Mouse (Mus musculus) MEL (cell line): ENCODE results near the gene Hnrnpa1. TPM values are rescaled to one million over a fixed set of nuclear protein-coding genes. Genes with fewer than 3 reads are reported as not detected.

ENCODE experiments used
- DNase-seq: peaks from one replicate; pipeline ENCODE4 v3.0.0; 2011; ENCODE audit warnings: low read depth, low spot score
- H3K27ac ChIP-seq: 2 replicates; pipeline ENCODE4 v1.5.1; 2012; ENCODE audit warnings: low read depth, mild to moderate bottlenecking, control low read depth, low read length, moderate library complexity; ENCODE audit not compliant: control insufficient read depth
- H3K27me3 ChIP-seq, 2 experiments: fragments of 150-350 bp in 1 of 2; sonication (generic) in 1 of 2; 2 replicates each; pipeline ENCODE4 v1.6.1; 2012; ENCODE audit warnings: low read length in 2 of 2, mild to moderate bottlenecking in 2 of 2, improper control_type of control experiment in 1 of 2, moderate library complexity in 1 of 2; ENCODE audit not compliant: insufficient read depth in 2 of 2, control insufficient read depth in 1 of 2
- H3K36me3 ChIP-seq, 2 experiments: 2 replicates each; pipeline ENCODE4 v1.6.1; 2012 to 2014; ENCODE audit warnings: low read length in 2 of 2, improper control_type of control experiment in 1 of 2, inconsistent platforms in 1 of 2, mild to moderate bottlenecking in 1 of 2; ENCODE audit not compliant: insufficient read depth in 2 of 2, control insufficient read depth in 1 of 2
- H3K4me1 ChIP-seq, 2 experiments: fragments of 150-350 bp in 1 of 2; sonication (generic) in 1 of 2; 2 replicates each; pipeline ENCODE4 v1.6.1; 2012; ENCODE audit warnings: low read length in 2 of 2, improper control_type of control experiment in 1 of 2, mild to moderate bottlenecking in 1 of 2; ENCODE audit not compliant: insufficient read depth in 2 of 2, control insufficient read depth in 1 of 2
- H3K4me3 ChIP-seq, 2 experiments: fragments of 150-350 bp in 1 of 2; sonication (generic) in 1 of 2; 2 replicates each; pipeline ENCODE4 v1.5.1; 2012; ENCODE audit warnings: low read depth in 2 of 2, low read length in 2 of 2, mild to moderate bottlenecking in 2 of 2, moderate library complexity in 2 of 2, control low read depth in 1 of 2, improper control_type of control experiment in 1 of 2; ENCODE audit not compliant: control insufficient read depth in 1 of 2, insufficient read depth in 1 of 2
- H3K79me2 ChIP-seq: 2 replicates; pipeline ENCODE4 v1.6.1; 2012; ENCODE audit warnings: mild to moderate bottlenecking, low read length, moderate library complexity; ENCODE audit not compliant: control insufficient read depth, poor library complexity, insufficient read depth
- H3K9ac ChIP-seq: 2 replicates; pipeline ENCODE4 v1.6.1; 2012; ENCODE audit warnings: low read depth, mild to moderate bottlenecking, control low read depth, low read length, moderate library complexity; ENCODE audit not compliant: control insufficient read depth, poor library complexity, severe bottlenecking
- H3K9me3 ChIP-seq: fragments of 150-350 bp; sonication (generic); replicated peaks from 2 replicates; pipeline ENCODE4 v1.6.1; 2012; ENCODE audit warnings: mild to moderate bottlenecking, low read length, improper control_type of control experiment, moderate library complexity; ENCODE audit not compliant: insufficient read depth
- CHD2 ChIP-seq: IDR thresholded peaks from 2 replicates; pipeline ENCODE4 v1.6.1; 2011; ENCODE audit warnings: low read length, improper control_type of control experiment
- E2F4 ChIP-seq: IDR thresholded peaks from 2 replicates; pipeline ENCODE4 v1.6.1; 2011; ENCODE audit warnings: low read depth, low read length, improper control_type of control experiment, borderline replicate concordance
- ELF1 ChIP-seq: IDR thresholded peaks from 2 replicates; pipeline ENCODE4 v1.6.1; 2014; ENCODE audit warnings: low read depth, mild to moderate bottlenecking, inconsistent platforms, low read length, improper control_type of control experiment, moderate library complexity
- EP300 ChIP-seq, 2 experiments: IDR thresholded peaks; 2 replicates each; pipeline ENCODE4 v1.6.1; 2011; ENCODE audit warnings: improper control_type of control experiment in 2 of 2, low read length in 2 of 2, low read depth in 1 of 2, mild to moderate bottlenecking in 1 of 2
- ETS1 ChIP-seq: IDR thresholded peaks from 2 replicates; pipeline ENCODE4 v1.6.1; 2012; ENCODE audit warnings: low read depth, mild to moderate bottlenecking, inconsistent platforms, low read length, improper control_type of control experiment, moderate library complexity
- GABPA ChIP-seq: IDR thresholded peaks from 2 replicates; pipeline ENCODE4 v1.6.1; 2012; ENCODE audit warnings: low read depth, mild to moderate bottlenecking, inconsistent platforms, low read length, improper control_type of control experiment, moderate library complexity
- GATA1 ChIP-seq: IDR thresholded peaks from 2 replicates; pipeline ENCODE4 v1.6.1; 2011; ENCODE audit warnings: low read depth, low read length, improper control_type of control experiment
- JUND ChIP-seq: IDR thresholded peaks from 2 replicates; pipeline ENCODE4 v1.6.1; 2011; ENCODE audit warnings: low read depth, mild to moderate bottlenecking, improper control_type of control experiment, low read length
- MAFK ChIP-seq: IDR thresholded peaks from 2 replicates; pipeline ENCODE4 v1.6.1; 2011; ENCODE audit warnings: low read depth, mild to moderate bottlenecking, low read length, improper control_type of control experiment, borderline replicate concordance
- MAX ChIP-seq: IDR thresholded peaks from 2 replicates; pipeline ENCODE4 v1.6.1; 2011; ENCODE audit warnings: low read length, improper control_type of control experiment
- MAZ ChIP-seq: IDR thresholded peaks from 2 replicates; pipeline ENCODE4 v1.6.1; 2012; ENCODE audit warnings: low read depth, mild to moderate bottlenecking, inconsistent platforms, low read length, improper control_type of control experiment
- MEF2A ChIP-seq: IDR thresholded peaks from 2 replicates; pipeline ENCODE4 v1.6.1; 2014; ENCODE audit warnings: low read depth, mild to moderate bottlenecking, inconsistent platforms, low read length, improper control_type of control experiment; ENCODE audit not compliant: poor library complexity, insufficient replicate concordance, severe bottlenecking; ENCODE audit errors: extremely low read depth
- MXI1 ChIP-seq: IDR thresholded peaks from 2 replicates; pipeline ENCODE4 v1.6.1; 2011; ENCODE audit warnings: mild to moderate bottlenecking, low read depth, low read length, improper control_type of control experiment
- MYB ChIP-seq: IDR thresholded peaks from 2 replicates; pipeline ENCODE4 v1.6.1; 2011; ENCODE audit warnings: mild to moderate bottlenecking, low read depth, low read length, improper control_type of control experiment
- MYC ChIP-seq: IDR thresholded peaks from 2 replicates; pipeline ENCODE4 v1.6.1; 2011; ENCODE audit warnings: low read depth, mild to moderate bottlenecking, low read length, improper control_type of control experiment, moderate library complexity
- NELFE ChIP-seq: IDR thresholded peaks from 2 replicates; pipeline ENCODE4 v1.6.1; 2011; ENCODE audit warnings: low read depth, low read length, improper control_type of control experiment
- POLR2A ChIP-seq, 2 experiments: IDR thresholded peaks; 2 replicates each; pipeline ENCODE4 v1.6.1; 2011 to 2012; ENCODE audit warnings: low read length in 2 of 2, mild to moderate bottlenecking in 2 of 2, control low read depth in 1 of 2, improper control_type of control experiment in 1 of 2, low read depth in 1 of 2, moderate library complexity in 1 of 2; ENCODE audit not compliant: control insufficient read depth in 1 of 2, insufficient read depth in 1 of 2, poor library complexity in 1 of 2
- POLR2AphosphoS2 ChIP-seq: IDR thresholded peaks from 2 replicates; pipeline ENCODE4 v1.6.1; 2011; ENCODE audit warnings: low read length, improper control_type of control experiment
- POLR2AphosphoS5 ChIP-seq: IDR thresholded peaks from 2 replicates; pipeline ENCODE4 v1.6.1; 2012; ENCODE audit warnings: low read depth, borderline replicate concordance, mild to moderate bottlenecking, inconsistent platforms, low read length, moderate library complexity, mixed read lengths
- RCOR1 ChIP-seq: IDR thresholded peaks from 2 replicates; pipeline ENCODE4 v1.6.1; 2012; ENCODE audit warnings: low read depth, mild to moderate bottlenecking, inconsistent platforms, low read length, improper control_type of control experiment
- TAL1 ChIP-seq: IDR thresholded peaks from 2 replicates; pipeline ENCODE4 v1.6.1; 2012; ENCODE audit warnings: mild to moderate bottlenecking, inconsistent platforms, low read length, moderate library complexity, mixed read lengths
- TBP ChIP-seq: IDR thresholded peaks from 2 replicates; pipeline ENCODE4 v1.8.0; 2011; ENCODE audit warnings: low read depth, low read length, improper control_type of control experiment
- TCF12 ChIP-seq: IDR thresholded peaks from 2 replicates; pipeline ENCODE4 v1.6.1; 2014; ENCODE audit warnings: low read depth, mild to moderate bottlenecking, inconsistent platforms, low read length, improper control_type of control experiment, moderate library complexity
- USF1 ChIP-seq: IDR thresholded peaks from 2 replicates; pipeline ENCODE4 v1.6.1; 2014; ENCODE audit warnings: low read depth, mild to moderate bottlenecking, inconsistent platforms, low read length, improper control_type of control experiment, moderate library complexity
- USF2 ChIP-seq, 2 experiments: IDR thresholded peaks; 2 replicates each; pipeline ENCODE4 v1.6.1; 2011 to 2012; ENCODE audit warnings: improper control_type of control experiment in 2 of 2, low read length in 2 of 2, borderline replicate concordance in 1 of 2, inconsistent platforms in 1 of 2, low read depth in 1 of 2, mild to moderate bottlenecking in 1 of 2; ENCODE audit not compliant: insufficient read depth in 1 of 2
- ZKSCAN1 ChIP-seq: IDR thresholded peaks from 2 replicates; pipeline ENCODE4 v1.6.1; 2012; ENCODE audit warnings: low read depth, mild to moderate bottlenecking, inconsistent platforms, low read length, improper control_type of control experiment, moderate library complexity
- ZNF384 ChIP-seq: IDR thresholded peaks from 2 replicates; pipeline ENCODE4 v1.6.1; 2012; ENCODE audit warnings: low read depth, mild to moderate bottlenecking, inconsistent platforms, low read length, improper control_type of control experiment
- polyA plus RNA-seq, 2 experiments: library from polyadenylated mRNA; stranded (reverse) in 1 of 2; unstranded in 1 of 2; fragments of >175 nt in 1 of 2; fragments of >200 nt in 1 of 2; gene quantifications; 2 replicates each; pipeline versions ENCODE4 v1.2.1 to v1.2.4; 2012; ENCODE audit warnings: low replicate concordance in 2 of 2, low read depth in 1 of 2; ENCODE audit not compliant: insufficient read length in 2 of 2, insufficient read depth in 1 of 2, missing spikeins in 1 of 2
- total RNA-seq: library from RNA; depleted of rRNA; stranded (reverse); fragments of 300-350 nt; gene quantifications from 2 replicates; pipeline ENCODE4 v1.2.3, GENCODE M21; 2012

Hnrnpa1 gene
- total and polyA plus RNA-seq, 3 experiments: 322 to 900 TPM; not detected in 1

GRCm38 (mm10) chr15:103259989-103260388 is 19.8 kb downstream of the Hnrnpa1 start (continued):
- TF ChIP-seq CHD2 (no peak), MAX (no peak)

GRCm38 (mm10) chr15:103264794-103265193 is 24.6 kb downstream of the Hnrnpa1 start:
- no peak for DNase-seq
- Histone ChIP-seq H3K36me3 (peaks cover 0 to 13% of the 10 kb centered on the region in 2 experiments; a peak in 2 of 4 replicates), H3K4me1 (peaks cover 7 to 20% of the 10 kb centered on the region in 2 experiments), H3K27ac (no peak overlapping the region; the same call in 1 of the 2 replicates), H3K9me3 (no peaks in the 10 kb centered on the region), H3K4me3 (no peak overlapping the region), H3K9ac (no peak overlapping the region), H3K27me3 (no peaks in the 10 kb centered on the region), H3K79me2 (no peaks in the 10 kb centered on the region)
- TF ChIP-seq MYB: no peak
- TF ChIP-seq NELFE: no peak
- no peak for TF ChIP-seq MAZ
- TF ChIP-seq MYC: no peak
- no peak for TF ChIP-seq JUND
- no peak for TF ChIP-seq E2F4
- TF ChIP-seq USF2 (IDR thresholded peaks at IDR 0.05; ENCODE audit: borderline replicate concordance in 1 of 2, insufficient read depth in 1 of 2, low read depth in 1 of 2, low read length in 2 of 2): no peak
- no peak for TF ChIP-seq MXI1
- no peak for TF ChIP-seq GATA1
- no peak for TF ChIP-seq USF1
- no peak for TF ChIP-seq POLR2A (IDR thresholded peaks at IDR 0.05; ENCODE audit: control insufficient read depth in 1 of 2, insufficient read depth in 1 of 2, low read depth in 1 of 2, low read length in 2 of 2, poor library complexity in 1 of 2)
- TF ChIP-seq ZKSCAN1: no peak

GRCm38 (mm10) chr15:103268903-103269302 is 28.7 kb downstream of the Hnrnpa1 start:
- peak; percentile 76 for DNase-seq
- Histone ChIP-seq H3K4me1 (peaks cover 7 to 15% of the 10 kb centered on the region in 2 experiments), H3K79me2 (peaks cover 10% of the 10 kb centered on the region), H3K27me3 (no peaks in the 10 kb centered on the region), H3K9me3 (no peaks in the 10 kb centered on the region), H3K36me3 (peaks cover 0 to 12% of the 10 kb centered on the region in 2 experiments; a peak in 2 of 4 replicates), H3K9ac (0 out of 2 replicates have a peak overlapping the region, but pooled peaks have one; percentile 5), H3K4me3 (no peak overlapping the region), H3K27ac (peak overlapping the region; percentile 69)
- no peak for TF ChIP-seq MAFK
- TF ChIP-seq RCOR1: no peak
- peak; percentile 59; the same call in 1 of the 2 replicates for TF ChIP-seq GATA1
- peak in 1 of 2 experiments; percentile 26; a peak in 1 of 4 replicates for TF ChIP-seq POLR2A (IDR thresholded peaks at IDR 0.05; ENCODE audit: control insufficient read depth in 1 of 2, insufficient read depth in 1 of 2, low read depth in 1 of 2, low read length in 2 of 2, poor library complexity in 1 of 2)
- TF ChIP-seq POLR2AphosphoS2: no peak
- peak; percentile 57; the same call in 1 of the 2 replicates for TF ChIP-seq TBP
- TF ChIP-seq MEF2A: no peak
- TF ChIP-seq ELF1: 0 out of 2 replicates have a peak, but pooled peaks have one; percentile 9
- no peak for TF ChIP-seq USF1
- no peak for TF ChIP-seq POLR2AphosphoS5
- peak; percentile 53 to 56; a peak in 2 of 4 replicates for TF ChIP-seq EP300 (IDR thresholded peaks at IDR 0.05; ENCODE audit: low read depth in 1 of 2, low read length in 2 of 2)
- TF ChIP-seq ETS1: peak; percentile 43; the same call in 1 of the 2 replicates
- peak; percentile 94 for TF ChIP-seq ZNF384
- no peak for TF ChIP-seq GABPA
- 0 out of 2 replicates have a peak, but pooled peaks have one; percentile 19 for TF ChIP-seq MXI1
- TF ChIP-seq TAL1: peak; percentile 43
- TF ChIP-seq TCF12: peak; percentile 50; the same call in 1 of the 2 replicates
